8 mouse cellular contexts compared by ENCODE assay signal in genomic region chr6:48628808-48629660, GRCm38 (mm10). TPM values are rescaled to one million over a fixed set of nuclear protein-coding genes. Genes with fewer than 3 reads are reported as not detected.
A peak's percentile ranks its signal among the peaks of the same experiment; 100 is the strongest.
DNase-seq lines count a peak whose midpoint lies in the region; ATAC-seq and TF ChIP-seq lines count a peak whose summit lies in the region.

No protein-coding gene starts in this region.

- TF ChIP-seq CTCF in Patski (IDR thresholded peaks at IDR 0.05): no peak
- TF ChIP-seq CTCF in hindbrain, postnatal 0 days (IDR thresholded peaks at IDR 0.05; ENCODE audit: low read depth): no peak

- peak overlapping the region; percentile 46 for H3K4me3 ChIP-seq in embryonic facial prominence, embryonic 12.5 days
- peak overlapping the region; percentile 39 for H3K4me3 ChIP-seq in hindbrain, postnatal 0 days (ENCODE audit: low read length)
- H3K4me3 ChIP-seq in limb, embryonic 12.5 days (replicated peaks): peak overlapping the region; percentile 50
- H3K4me3 ChIP-seq in neural tube, embryonic 12.5 days: peak overlapping the region; percentile 39

- CTCF ChIA-PET in Patski (lab: Charles Lee): interaction anchor here (0.9 to 2.8 kb wide), 5 partner anchors 11 to 61 kb away, joined by 3 to 10 read pairs (median 4); partner anchors contain the start of gene Gimap8

- no peaks in the 10 kb centered on the region for H3K9me3 ChIP-seq in embryonic facial prominence, embryonic 12.5 days
- no peaks in the 10 kb centered on the region for H3K9me3 ChIP-seq in hindbrain, postnatal 0 days (ENCODE audit: low read length)
- H3K9me3 ChIP-seq in limb, embryonic 12.5 days: no peaks in the 10 kb centered on the region
- no peaks in the 10 kb centered on the region for H3K9me3 ChIP-seq in neural tube, embryonic 12.5 days

- POLR2A ChIA-PET in Patski (lab: Charles Lee): interaction anchor here (0.5 to 4.5 kb wide), 7 partner anchors 8 to 222 kb away, joined by 3 to 24 read pairs (median 3); partner anchors contain the start of genes Gm44965 and Repin1

- H3K4me1 ChIP-seq in embryonic facial prominence, embryonic 12.5 days: peaks cover 15% of the 10 kb centered on the region; the same call in 1 of the 2 replicates
- peaks cover 8% of the 10 kb centered on the region for H3K4me1 ChIP-seq in hindbrain, postnatal 0 days (ENCODE audit: insufficient read depth, low read length)
- H3K4me1 ChIP-seq in limb, embryonic 12.5 days (replicated peaks): peaks cover 23% of the 10 kb centered on the region
- H3K4me1 ChIP-seq in neural tube, embryonic 12.5 days: peaks cover 15% of the 10 kb centered on the region

- DNase-seq in adrenal gland, postnatal 14 days: peak; percentile 38
- no peak for DNase-seq in adrenal gland, postnatal 4 days (ENCODE audit: low spot score in 2 of 2)
- no peak for DNase-seq in Patski (ENCODE audit: low read depth, low spot score)
- peak; percentile 71 for DNase-seq in hindbrain, postnatal 0 days (ENCODE audit: low spot score)
- peak; percentile 42 to 59 for DNase-seq in thymus, postnatal 36 days

- 7% methylated on average over 54 of the region's 54 CpGs for WGBS in embryonic facial prominence, embryonic 12.5 days
- WGBS in hindbrain, postnatal 0 days: 9% methylated on average over 52 of the region's 54 CpGs
- WGBS in limb, embryonic 12.5 days: 13% methylated on average over 54 of the region's 54 CpGs
- 8% methylated on average over 54 of the region's 54 CpGs for WGBS in neural tube, embryonic 12.5 days

- H3K27ac ChIP-seq in embryonic facial prominence, embryonic 12.5 days: no peak overlapping the region
- peak overlapping the region; percentile 70 for H3K27ac ChIP-seq in hindbrain, postnatal 0 days
- H3K27ac ChIP-seq in limb, embryonic 12.5 days: no peak overlapping the region
- no peak overlapping the region for H3K27ac ChIP-seq in neural tube, embryonic 12.5 days

- ATAC-seq in Patski: peak; percentile 33
- ATAC-seq in embryonic facial prominence, embryonic 12.5 days (ENCODE audit: insufficient number of reproducible peaks, insufficient read depth, low FRiP score, low TSS enrichment): no peak
- ATAC-seq in hindbrain, postnatal 0 days: peak; percentile 66
- no peak for ATAC-seq in limb, embryonic 12.5 days (ENCODE audit: insufficient number of reproducible peaks, insufficient read depth, low FRiP score, low TSS enrichment, low read depth)
- ATAC-seq in neural tube, embryonic 12.5 days (ENCODE audit: low FRiP score, low read depth): peak; percentile 55

- H3K9ac ChIP-seq in embryonic facial prominence, embryonic 12.5 days: peak overlapping the region; percentile 53
- peak overlapping the region; percentile 56 for H3K9ac ChIP-seq in hindbrain, postnatal 0 days (replicated peaks; ENCODE audit: low read length)
- H3K9ac ChIP-seq in limb, embryonic 12.5 days (replicated peaks): peak overlapping the region; percentile 55
- peak overlapping the region; percentile 46 for H3K9ac ChIP-seq in neural tube, embryonic 12.5 days

- in situ Hi-C loops in Patski (cut with MboI; ENCODE audit: low pct_unique_long_range_greater_than_20kb): loop anchor here (5.0 kb wide), 1 partner anchor 92 kb away; the partner anchor contains the start of gene Atp6v0e2

- H3K27me3 ChIP-seq in Patski: no peaks in the 10 kb centered on the region
- H3K27me3 ChIP-seq in embryonic facial prominence, embryonic 12.5 days: peaks cover 49% of the 10 kb centered on the region
- no peaks in the 10 kb centered on the region for H3K27me3 ChIP-seq in hindbrain, postnatal 0 days (ENCODE audit: insufficient read depth, low read length)
- peaks cover 65% of the 10 kb centered on the region for H3K27me3 ChIP-seq in limb, embryonic 12.5 days
- H3K27me3 ChIP-seq in neural tube, embryonic 12.5 days (replicated peaks): peaks cover 42% of the 10 kb centered on the region

- H3K4me2 ChIP-seq in embryonic facial prominence, embryonic 12.5 days (replicated peaks): peak overlapping the region; percentile 86
- H3K4me2 ChIP-seq in hindbrain, postnatal 0 days (ENCODE audit: low read depth, low read length): peak overlapping the region; percentile 65
- H3K4me2 ChIP-seq in limb, embryonic 12.5 days: peak overlapping the region; percentile 86
- peak overlapping the region; percentile 79 for H3K4me2 ChIP-seq in neural tube, embryonic 12.5 days (replicated peaks)

- H3K36me3 ChIP-seq in embryonic facial prominence, embryonic 12.5 days: no peaks in the 10 kb centered on the region
- H3K36me3 ChIP-seq in hindbrain, postnatal 0 days (ENCODE audit: insufficient read depth, low read length): no peaks in the 10 kb centered on the region; the same call in 1 of the 2 replicates
- H3K36me3 ChIP-seq in limb, embryonic 12.5 days: no peaks in the 10 kb centered on the region
- H3K36me3 ChIP-seq in neural tube, embryonic 12.5 days: no peaks in the 10 kb centered on the region

RNA-seq across cellular contexts. Expression of gene AI854703, which starts 2.5 kb away (rescaled TPM):
- 1.8 and 3.1 TPM in 2 replicates for total RNA-seq in adrenal gland, postnatal 14 days (2021)
- 1 to 10 TPM; 2.1 to 3.3 TPM for total RNA-seq in adrenal gland, postnatal 4 days (2021)
- polyA plus RNA-seq in Patski (2021): 25.6 TPM
- 1.5 and 2.0 TPM in 2 replicates for polyA plus RNA-seq in embryonic facial prominence, embryonic 12.5 days (2016; fragmentation: Nextera tagmentation; extraction: Ambion mirVana)
- 53.3 and 54.9 TPM in 2 replicates for total RNA-seq in hindbrain, postnatal 0 days (2014; rRNA removed)
- 29.3 and 30.2 TPM in 2 replicates for polyA plus RNA-seq in hindbrain, postnatal 0 days (2015; fragmentation: Nextera tagmentation; extraction: Ambion mirVana)
- polyA plus RNA-seq in limb, embryonic 12.5 days (2016; fragmentation: Nextera tagmentation; extraction: Ambion mirVana): 0.79 and 1.3 TPM in 2 replicates
- 4.1 and 4.6 TPM in 2 replicates for polyA plus RNA-seq in neural tube, embryonic 12.5 days (2016; fragmentation: Nextera tagmentation; extraction: Ambion mirVana)

RNA-seq across cellular contexts. Expression of gene Gimap8, which starts 18.0 kb away (rescaled TPM):
- 12.1 and 20.4 TPM in 2 replicates for total RNA-seq in adrenal gland, postnatal 14 days (2021)
- 10 to 100 TPM; 10.8 to 12.0 TPM for total RNA-seq in adrenal gland, postnatal 4 days (2021)
- polyA plus RNA-seq in Patski (2021): 7.3 TPM
- polyA plus RNA-seq in embryonic facial prominence, embryonic 12.5 days (2016; fragmentation: Nextera tagmentation; extraction: Ambion mirVana): 0.36 and 0.74 TPM in 2 replicates
- total RNA-seq in hindbrain, postnatal 0 days (2014; rRNA removed): 0.72 and 1.3 TPM in 2 replicates
- 0.40 and 0.49 TPM in 2 replicates for polyA plus RNA-seq in hindbrain, postnatal 0 days (2015; fragmentation: Nextera tagmentation; extraction: Ambion mirVana)
- polyA plus RNA-seq in limb, embryonic 12.5 days (2016; fragmentation: Nextera tagmentation; extraction: Ambion mirVana): 0.66 and 0.74 TPM in 2 replicates
- 0.70 and 1.1 TPM in 2 replicates for polyA plus RNA-seq in neural tube, embryonic 12.5 days (2016; fragmentation: Nextera tagmentation; extraction: Ambion mirVana)

RNA-seq across cellular contexts. Expression of gene Zfp775, which starts 27.2 kb away (rescaled TPM):
- 7.7 and 8.9 TPM in 2 replicates for total RNA-seq in adrenal gland, postnatal 14 days (2021)
- total RNA-seq in adrenal gland, postnatal 4 days (2021): 10 to 100 TPM in 1 of 2 experiments, 1 to 10 TPM in 1; 7.8 to 10.0 TPM
- polyA plus RNA-seq in Patski (2021): 8.7 TPM
- polyA plus RNA-seq in embryonic facial prominence, embryonic 12.5 days (2016; fragmentation: Nextera tagmentation; extraction: Ambion mirVana): 10.6 and 11.0 TPM in 2 replicates
- total RNA-seq in hindbrain, postnatal 0 days (2014; rRNA removed): 11.6 and 13.5 TPM in 2 replicates
- polyA plus RNA-seq in hindbrain, postnatal 0 days (2015; fragmentation: Nextera tagmentation; extraction: Ambion mirVana): 7.2 and 8.8 TPM in 2 replicates
- polyA plus RNA-seq in limb, embryonic 12.5 days (2016; fragmentation: Nextera tagmentation; extraction: Ambion mirVana): 9.7 and 10.5 TPM in 2 replicates
- polyA plus RNA-seq in neural tube, embryonic 12.5 days (2016; fragmentation: Nextera tagmentation; extraction: Ambion mirVana): 13.8 TPM in 2 replicates

RNA-seq across cellular contexts. Expression of gene Gm44965, which starts 35.3 kb away (rescaled TPM):
- total RNA-seq in adrenal gland, postnatal 14 days (2021): not detected in 2 replicates
- total RNA-seq in adrenal gland, postnatal 4 days (2021): 1 to 10 TPM in 1 of 2 experiments, not detected in 1; 2.0 TPM
- polyA plus RNA-seq in Patski (2021): 0.62 TPM
- not detected in 2 replicates for polyA plus RNA-seq in embryonic facial prominence, embryonic 12.5 days (2016; fragmentation: Nextera tagmentation; extraction: Ambion mirVana)
- not detected in 2 replicates for total RNA-seq in hindbrain, postnatal 0 days (2014; rRNA removed)
- 0.54 TPM in 1 of 2 replicates, not detected in the other for polyA plus RNA-seq in hindbrain, postnatal 0 days (2015; fragmentation: Nextera tagmentation; extraction: Ambion mirVana)
- 0.72 TPM in 1 of 2 replicates, not detected in the other for polyA plus RNA-seq in limb, embryonic 12.5 days (2016; fragmentation: Nextera tagmentation; extraction: Ambion mirVana)
- not detected in 2 replicates for polyA plus RNA-seq in neural tube, embryonic 12.5 days (2016; fragmentation: Nextera tagmentation; extraction: Ambion mirVana)

RNA-seq across cellular contexts. Expression of gene Repin1, which starts 35.4 kb away (rescaled TPM):
- 42.8 TPM in 2 replicates for total RNA-seq in adrenal gland, postnatal 14 days (2021)
- 10 to 100 TPM; 59.7 to 61.5 TPM for total RNA-seq in adrenal gland, postnatal 4 days (2021)
- polyA plus RNA-seq in Patski (2021): 44.2 TPM
- polyA plus RNA-seq in embryonic facial prominence, embryonic 12.5 days (2016; fragmentation: Nextera tagmentation; extraction: Ambion mirVana): 35.0 and 35.2 TPM in 2 replicates
- total RNA-seq in hindbrain, postnatal 0 days (2014; rRNA removed): 83.1 and 86.9 TPM in 2 replicates
- 40.6 and 41.2 TPM in 2 replicates for polyA plus RNA-seq in hindbrain, postnatal 0 days (2015; fragmentation: Nextera tagmentation; extraction: Ambion mirVana)
- 43.2 and 46.4 TPM in 2 replicates for polyA plus RNA-seq in limb, embryonic 12.5 days (2016; fragmentation: Nextera tagmentation; extraction: Ambion mirVana)
- polyA plus RNA-seq in neural tube, embryonic 12.5 days (2016; fragmentation: Nextera tagmentation; extraction: Ambion mirVana): 42.6 and 44.0 TPM in 2 replicates

Comparison
In these comparisons a context has a peak if more than half of its experiments do, and no peak if none do; other contexts are left out.
1. DNase-seq: peak in adrenal gland, postnatal 14 days (single experiment), hindbrain, postnatal 0 days (single experiment) and thymus, postnatal 36 days (2 of 2); none in adrenal gland, postnatal 4 days (0 of 2) and Patski (single experiment).
2. ATAC-seq: peak in Patski (single experiment), hindbrain, postnatal 0 days (single experiment) and neural tube, embryonic 12.5 days (single experiment); none in embryonic facial prominence, embryonic 12.5 days (single experiment) and limb, embryonic 12.5 days (single experiment).
3. Peak in every context shown above with its lines, with median percentiles within 50 percentile points of each other: H3K4me2 ChIP-seq, H3K4me3 ChIP-seq and H3K9ac ChIP-seq.